Mouse (Mus musculus) neural tube, embryonic 12.5 days (tissue): ENCODE measurements around the gene Nle1. TPM values are rescaled to one million over a fixed set of nuclear protein-coding genes. Genes with fewer than 3 reads are reported as not detected.
A peak's percentile ranks its signal among the peaks of the same experiment; 100 is the strongest.
"Not testable (repeated sequence)": the region's sequence is repeated elsewhere in the genome, so short reads cannot be mapped to it uniquely, and the experiment has no call there.

Experiments used
- ATAC-seq: fragments of 200-750 bp; cut with Nextera tagmentation; 2 replicates; pipeline ENCODE4 v1.8.0; 2017; ENCODE audit warnings: low read depth, mild to moderate bottlenecking, moderate TSS enrichment, moderate library complexity; ENCODE audit not compliant: low FRiP score
- H3K27ac ChIP-seq: fragments of 300-500 bp; sonication (generic); 2 replicates; pipeline ENCODE4 v1.5.1; 2016
- H3K27me3 ChIP-seq: fragments of 300-500 bp; sonication (generic); replicated peaks from 2 replicates; pipeline ENCODE4 v1.6.1; 2016; ENCODE audit warnings: mild to moderate bottlenecking
- H3K36me3 ChIP-seq: fragments of 300-500 bp; sonication (generic); 2 replicates; pipeline ENCODE4 v1.6.1; 2016; ENCODE audit warnings: mild to moderate bottlenecking
- H3K4me1 ChIP-seq: fragments of 300-500 bp; sonication (generic); 2 replicates; pipeline ENCODE4 v1.6.1; 2016
- H3K4me2 ChIP-seq: fragments of 300-500 bp; sonication (generic); replicated peaks from 2 replicates; pipeline ENCODE4 v1.6.1; 2016; ENCODE audit warnings: mild to moderate bottlenecking
- H3K4me3 ChIP-seq: fragments of 300-500 bp; sonication (generic); 2 replicates; pipeline ENCODE4 v1.5.1; 2016
- H3K9ac ChIP-seq: fragments of 300-500 bp; sonication (generic); 2 replicates; pipeline ENCODE4 v1.6.1; 2016; ENCODE audit warnings: mild to moderate bottlenecking
- H3K9me3 ChIP-seq: fragments of 300-500 bp; sonication (generic); 2 replicates; pipeline ENCODE4 v1.6.1; 2016; ENCODE audit warnings: mild to moderate bottlenecking
- WGBS: fragments of 180-500 bp; shearing (Covaris S2); methylation state at CpG from one replicate; pipeline ENCODE4 v1.1.7; 2016; 5-methylcytosine and 5-hydroxymethylcytosine counted together
- polyA plus RNA-seq: library from polyadenylated mRNA; unstranded; fragments of >200 nt; fragmentation: Nextera tagmentation; extraction: Ambion mirVana; gene quantifications from 2 replicates; pipeline ENCODE4 v1.2.1, GENCODE M21; 2016

Nle1 gene
- polyA plus RNA-seq, 1 experiment from 2014 or later: 31.5 TPM

DNA sequence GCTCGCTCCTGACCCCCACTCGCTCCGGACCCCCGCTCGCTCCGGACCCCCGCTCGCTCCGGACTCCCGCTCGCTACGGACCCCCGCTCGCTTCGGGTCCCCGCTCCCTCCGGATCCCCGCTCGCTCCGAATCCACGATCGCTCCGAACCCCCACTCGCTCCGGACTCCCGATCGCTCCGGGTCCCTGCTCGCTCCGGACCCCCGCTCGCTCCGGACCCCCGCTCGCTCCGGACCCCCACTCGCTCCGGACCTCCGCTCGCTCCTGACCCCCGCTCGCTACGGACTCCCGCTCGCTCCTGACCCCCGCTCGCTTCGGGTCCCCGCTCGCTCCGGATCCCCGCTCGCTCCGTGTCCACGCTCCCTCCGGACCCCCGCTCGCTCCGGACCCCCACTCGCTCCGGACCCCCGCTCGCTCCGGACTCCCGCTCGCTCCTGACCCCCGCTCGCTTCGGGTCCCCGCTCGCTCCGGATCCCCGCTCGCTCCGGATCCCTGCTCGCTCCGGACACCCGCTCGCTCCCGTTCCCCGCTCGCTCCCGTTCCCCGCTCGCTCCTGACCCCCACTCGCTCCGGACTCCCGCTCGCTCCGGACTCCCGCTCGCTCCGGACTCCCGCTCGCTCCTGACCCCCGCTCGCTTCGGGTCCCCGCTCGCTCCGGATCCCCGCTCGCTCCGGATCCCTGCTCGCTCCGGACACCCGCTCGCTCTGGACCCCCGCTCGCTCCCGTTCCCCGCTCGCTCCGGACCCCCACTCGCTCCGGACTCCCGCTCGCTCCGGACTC lies 23.6 kb upstream of the Nle1 start:
- Histone ChIP-seq H3K4me2 (peak overlapping the region; percentile 95), H3K27me3 (peaks cover 80% of the 10 kb centered on the region), H3K9ac (peak overlapping the region; percentile 40; the same call in 1 of the 2 replicates), H3K4me3 (peak overlapping the region; percentile 51)
- not testable (repeated sequence) for H3K4me1 ChIP-seq, H3K9me3 ChIP-seq, H3K27ac ChIP-seq, ATAC-seq, H3K36me3 ChIP-seq
- WGBS: under 1% methylated on average over 113 of the region's 119 CpGs

- Histone ChIP-seq H3K4me2 (peak overlapping the region; percentile 95), H3K27me3 (peaks cover 73% of the 10 kb centered on the region), H3K9ac (peak overlapping the region; percentile 40; the same call in 1 of the 2 replicates), H3K4me3 (peak overlapping the region; percentile 51)
- not testable (repeated sequence) for H3K9me3 ChIP-seq, ATAC-seq, H3K4me1 ChIP-seq, H3K36me3 ChIP-seq, H3K27ac ChIP-seq
- WGBS: under 1% methylated on average over 61 of the region's 63 CpGs
Measured at GRCm38 (mm10) chr11:82931161-82931560, 22.9 kb upstream of the Nle1 start.

DNA sequence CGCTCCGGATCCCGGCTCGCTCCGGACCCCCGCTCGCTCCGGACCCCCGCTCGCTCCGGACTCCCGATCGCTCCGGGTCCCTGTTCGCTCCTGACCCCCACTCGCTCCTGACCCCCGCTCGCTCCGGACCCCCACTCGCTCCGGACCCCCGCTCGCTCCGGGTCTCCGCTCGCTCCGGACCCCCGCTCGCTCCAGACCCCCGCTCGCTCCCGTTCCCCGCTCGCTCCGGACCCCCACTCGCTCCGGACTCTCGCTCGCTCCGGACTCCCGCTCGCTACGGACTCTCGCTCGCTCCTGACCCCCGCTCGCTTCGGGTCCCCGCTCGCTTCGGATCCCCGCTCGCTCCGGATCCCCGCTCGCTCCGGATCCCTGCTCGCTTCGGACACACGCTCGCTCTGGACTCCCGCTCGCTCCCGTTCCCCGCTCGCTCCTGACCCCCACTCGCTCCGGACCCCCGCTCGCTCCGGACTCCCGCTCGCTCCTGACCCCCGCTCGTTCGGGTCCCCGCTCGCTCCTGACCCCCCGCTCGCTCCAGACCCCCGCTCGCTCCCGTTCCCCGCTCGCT lies 22.3 kb upstream of the Nle1 start:
- not testable (repeated sequence) for H3K27ac ChIP-seq, H3K4me1 ChIP-seq, H3K36me3 ChIP-seq, H3K9me3 ChIP-seq, ATAC-seq
- under 1% methylated on average over 85 of the region's 85 CpGs for WGBS
- peak overlapping the region; percentile 38; the same call in 1 of the 2 replicates for H3K9ac ChIP-seq
- peaks cover 67% of the 10 kb centered on the region for H3K27me3 ChIP-seq
- H3K4me3 ChIP-seq: peak overlapping the region; percentile 51
- H3K4me2 ChIP-seq: peak overlapping the region; percentile 95

- WGBS: 55% methylated on average over 3 of the region's 3 CpGs
- ATAC-seq: no peak
- Histone ChIP-seq H3K27ac (no peak overlapping the region), H3K4me3 (no peak overlapping the region), H3K9me3 (no peaks in the 10 kb centered on the region), H3K4me1 (peaks cover 9% of the 10 kb centered on the region), H3K9ac (no peak overlapping the region), H3K27me3 (peaks cover 60% of the 10 kb centered on the region), H3K36me3 (no peaks in the 10 kb centered on the region), H3K4me2 (no peak overlapping the region)
Measured at GRCm38 (mm10) chr11:82929633-82929950, 21.4 kb upstream of the Nle1 start.

- no peak overlapping the region for H3K9ac ChIP-seq
- no peak for ATAC-seq
- H3K4me2 ChIP-seq: no peak overlapping the region
- H3K27me3 ChIP-seq: peaks cover 55% of the 10 kb centered on the region
- no peaks in the 10 kb centered on the region for H3K9me3 ChIP-seq
- 31% methylated on average over 20 of the region's 20 CpGs for WGBS
- H3K4me3 ChIP-seq: no peak overlapping the region
- no peaks in the 10 kb centered on the region for H3K36me3 ChIP-seq
- no peak overlapping the region for H3K27ac ChIP-seq
- peaks cover 9% of the 10 kb centered on the region for H3K4me1 ChIP-seq
Measured at GRCm38 (mm10) chr11:82928897-82929632, 20.9 kb upstream of the Nle1 start.

GRCm38 (mm10) chr11:82923910-82924309 lies 15.7 kb upstream of the Nle1 start:
- peaks cover 16% of the 10 kb centered on the region for H3K27me3 ChIP-seq
- H3K27ac ChIP-seq, H3K4me3 ChIP-seq, ATAC-seq, H3K4me2 ChIP-seq, H3K9ac ChIP-seq, H3K4me1 ChIP-seq, H3K9me3 ChIP-seq, H3K36me3 ChIP-seq: not testable (repeated sequence)
- WGBS: 92% methylated on average over 6 of the region's 6 CpGs

DNA sequence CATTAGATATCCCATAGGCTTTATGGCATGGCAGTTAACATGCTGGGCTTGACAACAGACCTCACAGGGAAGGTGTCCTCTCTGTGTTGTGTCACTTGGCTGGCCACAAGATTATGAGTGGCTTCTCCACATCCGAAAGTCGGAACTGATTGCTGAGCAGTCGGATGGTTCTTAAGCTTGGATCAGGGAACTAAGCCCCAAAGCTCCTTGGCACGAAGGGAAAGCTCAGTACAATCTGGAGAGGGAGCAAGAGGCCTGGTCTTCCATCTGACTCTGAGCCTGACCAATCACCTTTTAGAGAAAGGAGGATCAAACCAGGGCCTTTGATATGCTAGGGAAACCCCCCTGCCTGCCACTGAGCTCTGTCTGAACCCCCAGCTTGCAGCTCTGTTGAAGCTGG lies 13.5 kb upstream of the Nle1 start:
- Histone ChIP-seq H3K4me2 (no peak overlapping the region), H3K9ac (no peak overlapping the region), H3K4me1 (no peaks in the 10 kb centered on the region), H3K4me3 (no peak overlapping the region), H3K27me3 (peaks cover 8% of the 10 kb centered on the region), H3K9me3 (no peaks in the 10 kb centered on the region), H3K36me3 (no peaks in the 10 kb centered on the region), H3K27ac (no peak overlapping the region)
- 69% methylated on average over 4 of the region's 4 CpGs for WGBS
- ATAC-seq: no peak

DNA sequence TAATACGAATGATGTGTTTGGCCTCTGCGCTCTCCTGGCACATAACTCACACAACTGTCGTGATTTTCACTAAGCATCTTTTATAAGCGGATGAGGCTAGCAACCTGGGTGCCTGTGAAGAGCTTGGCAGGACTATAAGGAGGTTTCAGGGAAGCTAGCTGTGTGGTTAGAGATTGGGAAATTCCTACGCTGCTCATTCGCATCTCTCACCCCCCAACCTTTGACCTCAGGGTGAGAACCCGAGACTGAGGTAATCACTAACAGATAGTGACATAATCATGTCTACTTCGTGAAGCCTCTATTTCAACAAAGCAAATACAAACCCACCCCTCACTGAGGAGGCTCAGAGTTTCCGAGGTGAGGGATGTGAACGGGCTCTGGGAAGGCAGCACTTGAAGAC lies 12.6 kb upstream of the Nle1 start:
- ATAC-seq: no peak
- WGBS: 66% methylated on average over 10 of the region's 10 CpGs
- H3K27ac ChIP-seq: no peak overlapping the region

DNA sequence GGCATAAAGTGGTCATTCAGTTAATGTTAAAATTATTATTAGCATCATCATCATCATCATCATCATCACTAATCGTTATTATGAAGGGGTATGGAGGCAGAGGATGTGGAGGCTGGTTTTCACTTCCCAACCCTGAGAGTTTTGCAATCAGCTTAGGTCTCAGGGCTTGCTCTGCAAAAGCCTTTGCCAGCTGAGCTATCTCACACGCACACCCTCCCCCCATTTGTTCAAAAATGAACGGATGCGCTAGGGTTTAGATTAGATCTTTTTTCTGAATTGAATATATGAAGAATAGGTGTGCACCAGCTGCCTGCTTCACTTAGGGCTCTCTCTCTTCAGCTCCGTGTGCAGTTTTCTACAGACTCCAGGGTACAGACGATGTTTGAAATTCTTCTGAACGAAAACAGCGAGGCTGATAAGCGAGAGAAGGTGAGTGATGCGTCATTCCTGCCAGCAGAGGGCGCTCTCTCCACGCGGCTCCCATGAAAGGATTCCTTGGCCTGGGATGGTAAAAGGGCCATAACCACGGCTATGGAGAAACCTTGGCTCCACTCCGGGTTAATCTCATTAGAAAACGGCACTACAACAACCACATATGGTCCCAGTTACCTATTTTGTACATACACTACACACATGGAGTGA lies 6.6 kb upstream of the Nle1 start:
- Histone ChIP-seq H3K4me1 (no peaks in the 10 kb centered on the region), H3K27ac (no peak overlapping the region), H3K27me3 (0 out of 2 replicates have a peak, but pooled peaks cover 11% of the 10 kb centered on the region), H3K36me3 (no peaks in the 10 kb centered on the region), H3K9me3 (no peaks in the 10 kb centered on the region), H3K4me2 (peak overlapping the region; percentile 52), H3K4me3 (no peak overlapping the region), H3K9ac (peak overlapping the region; percentile 47; the same call in 1 of the 2 replicates)
- 9% methylated on average over 16 of the region's 16 CpGs for WGBS
- ATAC-seq: no peak

More for the DNA sequence above, 12.6 kb upstream of the Nle1 start:
- Histone ChIP-seq H3K36me3 (no peaks in the 10 kb centered on the region), H3K4me1 (no peaks in the 10 kb centered on the region), H3K27me3 (peaks cover 8% of the 10 kb centered on the region; the same call in 1 of the 2 replicates), H3K9ac (no peak overlapping the region), H3K4me3 (no peak overlapping the region), H3K9me3 (no peaks in the 10 kb centered on the region), H3K4me2 (no peak overlapping the region)

DNA sequence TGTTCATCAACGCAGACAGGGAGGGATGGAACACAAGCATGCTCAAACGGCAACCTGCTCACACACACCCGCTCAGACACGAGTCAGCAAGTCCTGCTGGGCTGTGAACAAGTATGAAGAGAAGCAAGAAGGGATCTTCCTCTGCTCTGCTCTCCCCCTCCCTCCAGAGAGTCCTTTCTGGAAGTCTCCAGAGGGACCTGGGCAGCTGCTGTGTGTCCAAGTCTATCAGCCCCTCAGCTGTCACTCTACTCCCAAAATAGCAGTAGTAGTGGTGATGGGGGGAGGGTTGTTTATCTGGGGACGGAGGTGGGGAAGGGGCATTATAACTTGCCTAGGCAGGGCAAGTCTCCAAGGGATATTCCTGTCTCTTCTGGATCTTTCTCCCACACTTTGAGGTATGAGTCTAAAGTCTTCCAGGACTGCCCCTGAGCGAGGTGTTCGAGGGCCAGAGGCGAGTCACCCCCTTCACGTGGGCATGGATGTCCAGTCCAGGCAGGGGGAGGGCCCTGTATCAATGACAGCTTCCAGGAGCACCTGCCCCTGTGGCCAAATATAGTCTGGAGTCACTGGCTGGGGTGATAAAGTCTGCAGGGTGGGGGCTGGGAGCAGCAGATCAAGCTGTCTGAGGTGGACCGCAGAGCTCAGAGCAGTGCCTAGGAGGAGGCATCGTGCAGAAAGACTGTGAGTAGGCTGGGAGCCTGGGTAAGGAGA lies 2.6 kb upstream of the Nle1 start:
- Histone ChIP-seq H3K27me3 (0 out of 2 replicates have a peak, but pooled peaks cover 3% of the 10 kb centered on the region), H3K4me2 (no peak overlapping the region), H3K9ac (no peak overlapping the region), H3K4me1 (peaks cover 8% of the 10 kb centered on the region), H3K36me3 (peaks cover 6% of the 10 kb centered on the region), H3K9me3 (no peaks in the 10 kb centered on the region), H3K4me3 (no peak overlapping the region), H3K27ac (no peak overlapping the region)
- WGBS: 81% methylated on average over 11 of the region's 11 CpGs
- no peak for ATAC-seq

DNA sequence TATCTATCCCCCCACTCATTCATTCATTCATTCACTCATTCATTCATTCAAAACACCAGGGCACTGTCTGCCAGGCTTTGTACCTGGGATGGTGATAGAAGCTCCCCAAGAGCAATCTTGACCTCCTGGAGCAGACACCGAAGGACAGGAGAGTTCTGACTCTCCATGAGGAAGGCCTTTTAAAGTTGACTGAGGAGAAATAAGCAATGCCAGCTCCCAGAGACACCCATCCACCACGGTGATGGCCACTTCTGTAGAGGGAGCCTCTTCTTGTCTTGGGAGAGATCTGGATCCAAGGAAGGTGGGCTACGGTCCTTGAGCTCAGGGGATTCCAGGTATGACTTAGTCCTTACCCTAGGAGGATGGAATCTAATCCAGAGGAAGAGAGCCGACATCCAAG lies 2.0 kb upstream of the Nle1 start, which contains the start of gene Unc45b:
Unc45b (plus strand) TSS at position 301 of the 400 bp plus-strand sequence.
- Histone ChIP-seq H3K36me3 (peaks cover 12% of the 10 kb centered on the region), H3K4me2 (no peak within 1 kb of the TSS), H3K9ac (no peak within 1 kb of the TSS), H3K9me3 (no peaks in the 10 kb centered on the region), H3K4me1 (peaks cover 8% of the 10 kb centered on the region), H3K4me3 (no peak within 1 kb of the TSS), H3K27ac (no peak within 1 kb of the TSS), H3K27me3 (0 out of 2 replicates have a peak, but pooled peaks cover 3% of the 10 kb centered on the region)
- WGBS: 88% methylated on average over 4 of the region's 4 CpGs
- no peak for ATAC-seq
